Mouse (Mus musculus): ENCODE results near the gene Abcb8. TPM values are rescaled to one million over a fixed set of nuclear protein-coding genes. Genes with fewer than 3 reads are reported as not detected.

Gene Abcb8
- total RNA-seq, 2 experiments from 2014 or later, result 40.0 to 53.1 TPM

DNA sequence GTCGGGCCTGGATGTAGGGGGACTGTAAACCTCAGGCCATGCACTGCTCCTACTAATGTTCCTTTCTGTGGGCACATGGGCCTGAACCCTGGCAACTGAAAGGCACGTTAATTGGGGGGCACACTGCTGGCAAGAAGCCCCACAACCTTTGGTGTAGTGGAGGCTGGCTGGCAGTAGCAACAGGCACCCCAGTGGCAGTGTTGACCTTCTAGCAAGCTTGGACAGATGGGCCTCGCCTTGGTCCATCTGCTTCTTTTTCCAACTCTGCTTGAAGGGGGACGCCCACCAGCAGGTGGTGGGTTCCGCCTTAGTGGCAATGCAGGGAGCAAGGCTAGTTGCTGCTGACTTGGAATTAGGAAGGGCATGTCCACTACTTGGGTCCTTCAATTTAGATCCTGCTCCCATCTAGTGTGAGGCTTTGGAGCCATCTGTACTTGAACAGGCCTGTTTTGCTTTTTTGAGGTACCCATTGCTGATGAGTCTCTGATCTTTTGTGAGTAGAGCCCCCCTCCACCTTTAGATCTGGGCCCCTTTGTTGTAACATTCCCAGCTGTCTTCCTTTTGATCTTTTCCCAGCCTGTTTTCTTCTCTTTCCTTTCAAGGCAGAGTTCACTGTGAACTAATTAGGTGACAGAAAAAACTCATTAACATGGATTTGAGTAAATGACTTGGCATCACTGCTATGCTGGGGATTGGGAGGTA, 60.0 kb downstream of the Abcb8 start:
- peak; percentile 43 to 51 for DNase-seq (ENCODE audit: low spot score in 2 of 2)

GRCm38 (mm10) chr5:24453985-24454303, 60.5 kb downstream of the Abcb8 start:
- no peak for DNase-seq (ENCODE audit: low spot score in 2 of 2)

DNA sequence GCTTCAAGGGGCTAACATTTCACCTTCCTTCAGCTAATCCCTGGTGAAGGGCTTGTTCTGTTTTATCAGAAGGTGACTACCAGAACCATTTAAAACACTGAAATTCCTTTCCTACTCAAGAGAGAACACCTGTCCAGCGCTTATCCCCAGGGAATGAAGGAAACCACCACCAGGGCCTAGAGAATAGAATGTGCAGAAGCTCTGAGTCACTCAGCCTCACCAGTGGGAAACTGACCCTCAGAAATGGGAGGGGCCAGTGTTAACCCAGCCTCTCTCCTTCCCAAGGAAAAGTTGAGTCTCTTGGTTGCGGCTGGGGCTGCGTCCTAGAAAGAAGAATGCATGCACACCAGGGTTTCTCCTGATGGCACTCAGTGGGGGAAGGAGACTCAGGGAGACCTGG, 61.6 kb downstream of the Abcb8 start:
- DNase-seq (ENCODE audit: low spot score in 2 of 2), result no peak

DNA sequence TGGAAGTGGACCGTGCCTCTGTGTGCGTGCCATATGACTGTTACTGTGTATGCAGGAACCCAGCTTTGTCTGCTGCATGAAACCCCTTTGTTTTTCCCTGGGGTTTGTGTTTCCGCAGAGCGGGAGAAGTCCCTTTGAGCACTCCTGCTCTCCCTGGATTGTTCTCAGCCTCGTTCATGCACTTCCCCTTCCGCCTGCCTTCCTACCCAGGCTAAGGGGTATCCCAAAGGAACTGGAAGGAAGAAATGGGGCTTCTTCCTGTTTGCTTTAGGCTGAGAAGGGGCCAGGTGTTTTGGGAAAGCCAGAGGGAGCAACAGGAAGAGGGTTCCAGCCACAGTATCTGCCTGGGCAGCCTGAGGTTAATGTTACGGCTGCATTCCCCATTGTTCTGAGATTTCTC, 62.1 kb downstream of the Abcb8 start:
- DNase-seq (ENCODE audit: low spot score in 2 of 2), result no peak

Other genes with a start within 250 kb of the Abcb8 start
- 10 to 100 TPM; 10.5 to 10.6 TPM for gene Nupl2, start 228.7 kb upstream of the Abcb8 start, total RNA-seq (2021)
- 10 to 100 TPM; 15.0 to 18.6 TPM for gene Kcnh2, start 42.1 kb upstream of the Abcb8 start, total RNA-seq (2021)
- gene Nos3, start 28.9 kb upstream of the Abcb8 start, total RNA-seq (2021), result 10 to 100 TPM; 10.1 to 11.8 TPM
- gene Atg9b, start 1.5 kb upstream of the Abcb8 start, total RNA-seq (2021), result 1 to 10 TPM; 5.0 to 5.2 TPM
- gene Asic3, start 19.7 kb downstream of the Abcb8 start, total RNA-seq (2021), result not detected
- gene Cdk5, start 29.9 kb downstream of the Abcb8 start, total RNA-seq (2021), result 100 to 1,000 TPM; 127 to 133 TPM
- 10 to 100 TPM; 22.0 to 33.7 TPM for gene Slc4a2, start 30.2 kb downstream of the Abcb8 start, total RNA-seq (2021)
- 100 to 1,000 TPM in 1 of 2 experiments, 10 to 100 TPM in 1; 87.4 to 111 TPM for gene Fastk, start 51.6 kb downstream of the Abcb8 start, total RNA-seq (2021)
- 10 to 100 TPM; 24.1 to 26.4 TPM for gene Tmub1, start 54.2 kb downstream of the Abcb8 start, total RNA-seq (2021)
- 100 to 1,000 TPM; 511 to 516 TPM for gene Agap3, start 58.5 kb downstream of the Abcb8 start, total RNA-seq (2021)
- gene Gbx1, start 133.5 kb downstream of the Abcb8 start, total RNA-seq (2021), result not detected
- gene Asb10, start 147.3 kb downstream of the Abcb8 start, total RNA-seq (2021), result under 1 TPM; 0.38 to 0.41 TPM
- not detected for gene 4931409K22Rik, start 163.1 kb downstream of the Abcb8 start, total RNA-seq (2021)
- 10 to 100 TPM; 53.2 to 57.3 TPM for gene Abcf2, start 183.8 kb downstream of the Abcb8 start, total RNA-seq (2021)
- gene Chpf2, start 193.1 kb downstream of the Abcb8 start, total RNA-seq (2021), result 10 to 100 TPM; 54.6 to 64.1 TPM
- 100 to 1,000 TPM; 136 to 148 TPM for gene Smarcd3, start 230.7 kb downstream of the Abcb8 start, total RNA-seq (2021)